Mouse (Mus musculus) 416B (cell line): ENCODE data around the gene Cacna2d3.

ENCODE experiments used
- DNase-seq: peaks from one replicate; pipeline ENCODE4 v3.0.0; 2011; ENCODE audit warnings: low read depth

The Cacna2d3 gene

GRCm38 (mm10) chr14:29051951-29052835 is 669.5 kb downstream of the Cacna2d3 start:
- DNase-seq = no peak

- no peak for DNase-seq
Observed at GRCm38 (mm10) chr14:29042355-29042754, 679.3 kb downstream of the Cacna2d3 start.

- no peak for DNase-seq
Observed at GRCm38 (mm10) chr14:29041498-29041897, 680.2 kb downstream of the Cacna2d3 start.

- DNase-seq = no peak
Observed at GRCm38 (mm10) chr14:29040606-29041364, 680.9 kb downstream of the Cacna2d3 start.

GRCm38 (mm10) chr14:29038246-29038645 is 683.4 kb downstream of the Cacna2d3 start:
- no peak for DNase-seq

- no peak for DNase-seq
Observed at GRCm38 (mm10) chr14:29031858-29032395, 689.7 kb downstream of the Cacna2d3 start.

- no peak for DNase-seq
Observed at GRCm38 (mm10) chr14:29030519-29030918, 691.1 kb downstream of the Cacna2d3 start.

GRCm38 (mm10) chr14:29029896-29030420 is 691.7 kb downstream of the Cacna2d3 start:
- DNase-seq = no peak

GRCm38 (mm10) chr14:29029107-29029469 is 692.6 kb downstream of the Cacna2d3 start:
- no peak for DNase-seq

GRCm38 (mm10) chr14:29028391-29029106 is 693.1 kb downstream of the Cacna2d3 start:
- no peak for DNase-seq

GRCm38 (mm10) chr14:29027276-29027675 is 694.4 kb downstream of the Cacna2d3 start:
- no peak for DNase-seq

GRCm38 (mm10) chr14:29025335-29025734 is 696.3 kb downstream of the Cacna2d3 start:
- no peak for DNase-seq

- no peak for DNase-seq
Observed at GRCm38 (mm10) chr14:29023246-29023645, 698.4 kb downstream of the Cacna2d3 start.

- DNase-seq = no peak
Observed at GRCm38 (mm10) chr14:29021295-29021694, 700.4 kb downstream of the Cacna2d3 start.

- no peak for DNase-seq
Observed at GRCm38 (mm10) chr14:29018316-29019000, 703.2 kb downstream of the Cacna2d3 start.

- DNase-seq = no peak
Observed at GRCm38 (mm10) chr14:29017883-29018282, 703.8 kb downstream of the Cacna2d3 start, which contains the start of gene Lrtm1. TSS of gene Lrtm1 (plus strand) at chr14:29018208.

GRCm38 (mm10) chr14:29015896-29016295 is 705.8 kb downstream of the Cacna2d3 start:
- DNase-seq = no peak

- DNase-seq = no peak
Observed at GRCm38 (mm10) chr14:29014680-29015079, 707.0 kb downstream of the Cacna2d3 start.

GRCm38 (mm10) chr14:29013161-29013560 is 708.5 kb downstream of the Cacna2d3 start:
- DNase-seq = no peak

GRCm38 (mm10) chr14:29009644-29010043 is 712.0 kb downstream of the Cacna2d3 start:
- no peak for DNase-seq

- no peak for DNase-seq
Observed at GRCm38 (mm10) chr14:29005228-29005840, 716.3 kb downstream of the Cacna2d3 start.
